In genomic region chr1:127365706-127366105, GRCm38 (mm10) we compare ENCODE assay signal across 17 mouse cellular contexts.
"Had no signal": no experiment of that assay in that cellular context is flagged by ENCODE, and none has a peak within 500 bp of the region (broad histone marks: within the 10 kb centered on the region; RNA-seq: fewer than 3 reads in every experiment).

No protein-coding gene starts in this region.

- H3K27me3 ChIP-seq: limb, embryonic 12.5 days; limb, embryonic 15.5 days; megakaryocyte, embryonic 14.5 days; midbrain, embryonic 12.5 days; midbrain, embryonic 15.5 days; neural tube, embryonic 12.5 days; neural tube, embryonic 15.5 days had no signal

- H3K9me3 ChIP-seq: limb, embryonic 12.5 days; limb, embryonic 15.5 days; midbrain, embryonic 12.5 days; midbrain, embryonic 15.5 days; neural tube, embryonic 12.5 days; neural tube, embryonic 15.5 days had no signal

- H3K4me1 ChIP-seq: limb, embryonic 12.5 days; limb, embryonic 15.5 days; midbrain, embryonic 12.5 days; midbrain, embryonic 15.5 days; neural tube, embryonic 12.5 days; neural tube, embryonic 15.5 days had no signal

- H3K36me3 ChIP-seq: midbrain, embryonic 15.5 days had no signal

- ATAC-seq: liver, postnatal 0 days; midbrain, embryonic 15.5 days had no signal

- H3K4me2 ChIP-seq: limb, embryonic 12.5 days; limb, embryonic 15.5 days; liver, embryonic 11.5 days; midbrain, embryonic 12.5 days; midbrain, embryonic 15.5 days; neural tube, embryonic 12.5 days; neural tube, embryonic 15.5 days had no signal

- DNase-seq: kidney, adult 18-20 months; kidney, adult 9 months; kidney, postnatal 14 days; kidney, postnatal 4 days; left cerebral cortex, postnatal 4 days; liver, postnatal 0 days; thymus, adult 18-20 months; thymus, postnatal 36 days had no signal

- H3K4me3 ChIP-seq: limb, embryonic 12.5 days; limb, embryonic 15.5 days; megakaryocyte, embryonic 14.5 days; midbrain, embryonic 12.5 days; midbrain, embryonic 15.5 days; neural tube, embryonic 12.5 days; neural tube, embryonic 15.5 days had no signal

- H3K9ac ChIP-seq: limb, embryonic 12.5 days; limb, embryonic 15.5 days; liver, embryonic 14.5 days; liver, postnatal 0 days; midbrain, embryonic 12.5 days; midbrain, embryonic 15.5 days; neural tube, embryonic 12.5 days; neural tube, embryonic 15.5 days had no signal

- H3K27ac ChIP-seq: limb, embryonic 12.5 days; limb, embryonic 15.5 days; liver, embryonic 14.5 days; midbrain, embryonic 12.5 days; midbrain, embryonic 15.5 days; neural tube, embryonic 12.5 days; neural tube, embryonic 15.5 days had no signal
